Mouse (Mus musculus) embryonic fibroblast, embryonic 13.5 days (primary cell): Measurements from ENCODE around the gene Rcsd1. TPM values are rescaled to one million over a fixed set of nuclear protein-coding genes. Genes with fewer than 3 reads are reported as not detected.

Source experiments
- H3K27ac ChIP-seq: 2 replicates; pipeline ENCODE4 v1.5.1; 2012; ENCODE audit warnings: low read length, control low read depth, inconsistent platforms; ENCODE audit not compliant: insufficient read depth
- H3K4me1 ChIP-seq: 2 replicates; pipeline ENCODE4 v1.6.1; 2011; ENCODE audit warnings: low read length; ENCODE audit not compliant: control insufficient read depth, insufficient read depth
- H3K4me3 ChIP-seq: 2 replicates; pipeline ENCODE4 v1.5.1; 2011; ENCODE audit warnings: mild to moderate bottlenecking, control low read depth, low read length; ENCODE audit not compliant: insufficient read depth
- CTCF ChIP-seq: IDR thresholded peaks from 2 replicates; pipeline ENCODE4 v1.5.1; 2011; ENCODE audit warnings: mild to moderate bottlenecking, control low read depth, low read length, moderate library complexity, borderline replicate concordance; ENCODE audit not compliant: insufficient read depth
- POLR2A ChIP-seq: IDR thresholded peaks from 2 replicates; pipeline ENCODE4 v1.6.1; 2011; ENCODE audit warnings: low read depth, mild to moderate bottlenecking, control low read depth, low read length, moderate library complexity
- polyA plus RNA-seq: library from polyadenylated mRNA; stranded (reverse); fragments of >200 nt; gene quantifications from 2 replicates; pipeline ENCODE4 v1.2.4, GENCODE M21; 2011; ENCODE audit warnings: low read depth; ENCODE audit not compliant: missing spikeins, insufficient read length

The Rcsd1 gene
- polyA plus RNA-seq, 1 experiment = 2.3 TPM

- no peak overlapping the region for H3K27ac ChIP-seq
- H3K4me3 ChIP-seq = no peak overlapping the region
- H3K4me1 ChIP-seq = no peaks in the 10 kb centered on the region
- TF ChIP-seq POLR2A (no peak), CTCF (peak; percentile 72; the same call in 1 of the 2 replicates)
Observed at GRCm38 (mm10) chr1:165735826-165736818, 26.6 kb upstream of the Rcsd1 start.

- Histone ChIP-seq H3K4me3 (no peak overlapping the region), H3K4me1 (no peaks in the 10 kb centered on the region), H3K27ac (no peak overlapping the region)
- no peak for TF ChIP-seq CTCF
- TF ChIP-seq POLR2A = no peak
Observed at GRCm38 (mm10) chr1:165734840-165735239, 25.3 kb upstream of the Rcsd1 start.

- no peaks in the 10 kb centered on the region for H3K4me1 ChIP-seq
Observed at GRCm38 (mm10) chr1:165731553-165731952, 22.0 kb upstream of the Rcsd1 start.

GRCm38 (mm10) chr1:165730129-165730528 is 20.6 kb upstream of the Rcsd1 start:
- H3K27ac ChIP-seq = no peak overlapping the region
- TF ChIP-seq POLR2A (no peak), CTCF (no peak)
- H3K4me1 ChIP-seq = no peaks in the 10 kb centered on the region
- no peak overlapping the region for H3K4me3 ChIP-seq

More at GRCm38 (mm10) chr1:165731553-165731952, 22.0 kb upstream of the Rcsd1 start:
- no peak overlapping the region for H3K27ac ChIP-seq
- H3K4me3 ChIP-seq = no peak overlapping the region
- TF ChIP-seq CTCF (no peak), POLR2A (no peak)

- H3K27ac ChIP-seq = no peak overlapping the region
- H3K4me3 ChIP-seq = no peak overlapping the region
- TF ChIP-seq CTCF = no peak
- no peak for TF ChIP-seq POLR2A
- no peaks in the 10 kb centered on the region for H3K4me1 ChIP-seq
Observed at GRCm38 (mm10) chr1:165728057-165728639, 18.6 kb upstream of the Rcsd1 start.

- H3K4me3 ChIP-seq = no peak overlapping the region
- H3K27ac ChIP-seq = no peak overlapping the region
- TF ChIP-seq CTCF (no peak), POLR2A (no peak)
- no peaks in the 10 kb centered on the region for H3K4me1 ChIP-seq
Observed at GRCm38 (mm10) chr1:165726986-165727385, 17.4 kb upstream of the Rcsd1 start.

GRCm38 (mm10) chr1:165725039-165725644 is 15.6 kb upstream of the Rcsd1 start:
- TF ChIP-seq POLR2A = no peak
- TF ChIP-seq CTCF = no peak
- H3K4me3 ChIP-seq = no peak overlapping the region
- H3K27ac ChIP-seq = no peak overlapping the region
- no peaks in the 10 kb centered on the region for H3K4me1 ChIP-seq

GRCm38 (mm10) chr1:165724219-165725033 is 14.9 kb upstream of the Rcsd1 start:
- TF ChIP-seq POLR2A (no peak), CTCF (no peak)
- Histone ChIP-seq H3K4me3 (no peak overlapping the region), H3K4me1 (no peaks in the 10 kb centered on the region), H3K27ac (no peak overlapping the region)

GRCm38 (mm10) chr1:165722531-165723123 is 13.1 kb upstream of the Rcsd1 start:
- no peak overlapping the region for H3K27ac ChIP-seq
- H3K4me1 ChIP-seq = no peaks in the 10 kb centered on the region
- no peak overlapping the region for H3K4me3 ChIP-seq
- TF ChIP-seq CTCF (no peak), POLR2A (no peak)
